ENCODE assay signal across 11 mouse cellular contexts in genomic region chr16:22121109-22121508, GRCm38 (mm10). TPM values are rescaled to one million over a fixed set of nuclear protein-coding genes. Genes with fewer than 3 reads are reported as not detected.
DNase-seq lines count a peak whose midpoint lies in the region; ATAC-seq and TF ChIP-seq lines count a peak whose summit lies in the region.
"Had no signal": no experiment of that assay in that cellular context is flagged by ENCODE, and none has a peak within 500 bp of the region (broad histone marks: within the 10 kb centered on the region; RNA-seq: fewer than 3 reads in every experiment).

No protein-coding gene starts in this region.

- no peaks in the 10 kb centered on the region for H3K36me3 ChIP-seq in liver, adult 2 months (ENCODE audit: control insufficient read depth, insufficient read depth, low read length)
- H3K36me3 ChIP-seq in liver, embryonic 11.5 days (ENCODE audit: control insufficient read depth, insufficient read depth, low read length), result no peaks in the 10 kb centered on the region
- no peaks in the 10 kb centered on the region for H3K36me3 ChIP-seq in heart, postnatal 0 days (replicated peaks; ENCODE audit: control insufficient read depth, insufficient read depth, low read length)

- H3K9ac ChIP-seq in liver, adult 2 months (ENCODE audit: low read depth, low read length), result no peak overlapping the region
- no peak overlapping the region for H3K9ac ChIP-seq in liver, embryonic 11.5 days (ENCODE audit: low read depth, low read length)
- H3K9ac ChIP-seq in heart, postnatal 0 days (replicated peaks; ENCODE audit: low read depth, low read length), result no peak overlapping the region
- H3K9ac ChIP-seq: forebrain, embryonic 12.5 days had no signal

- H3K4me1 ChIP-seq in liver, adult 2 months (ENCODE audit: control insufficient read depth, insufficient read depth, low read length), result no peaks in the 10 kb centered on the region
- H3K4me1 ChIP-seq in liver, embryonic 11.5 days (replicated peaks; ENCODE audit: control insufficient read depth, insufficient read depth, low read length), result peaks cover 3% of the 10 kb centered on the region; the same call in 1 of the 2 replicates
- peaks cover 72% of the 10 kb centered on the region for H3K4me1 ChIP-seq in bone marrow macrophage, adult 2 months (ENCODE audit: control insufficient read depth, insufficient read depth, low read length)
- peaks cover 45% of the 10 kb centered on the region for H3K4me1 ChIP-seq in heart, postnatal 0 days (ENCODE audit: control insufficient read depth, insufficient read depth)
- H3K4me1 ChIP-seq in olfactory bulb, adult 2 months (ENCODE audit: control insufficient read depth, insufficient read depth, low read length), result peaks cover 7% of the 10 kb centered on the region
- H3K4me1 ChIP-seq: hindbrain, embryonic 10.5 days had no signal

- no peaks in the 10 kb centered on the region for H3K9me3 ChIP-seq in liver, embryonic 11.5 days (ENCODE audit: control insufficient read depth, low read length)
- H3K9me3 ChIP-seq in heart, postnatal 0 days (replicated peaks; ENCODE audit: control insufficient read depth, low read length), result no peaks in the 10 kb centered on the region
- H3K9me3 ChIP-seq: forebrain, embryonic 12.5 days; hindbrain, embryonic 10.5 days had no signal

- TF ChIP-seq EP300 in heart, postnatal 0 days (IDR thresholded peaks at IDR 0.05; ENCODE audit: low read depth), result no peak

- no peaks in the 10 kb centered on the region for H3K27me3 ChIP-seq in liver, adult 2 months (ENCODE audit: control insufficient read depth, insufficient read depth, low read length)
- H3K27me3 ChIP-seq in liver, embryonic 11.5 days (replicated peaks; ENCODE audit: control insufficient read depth, insufficient read depth, low read length), result no peaks in the 10 kb centered on the region
- no peaks in the 10 kb centered on the region for H3K27me3 ChIP-seq in heart, postnatal 0 days (ENCODE audit: control insufficient read depth, insufficient read depth, low read length)
- H3K27me3 ChIP-seq: forebrain, embryonic 12.5 days had no signal

- WGBS in liver, adult 2 months, result 83% methylated on average over 8 of the region's 8 CpGs
- WGBS in liver, embryonic 11.5 days, result 47% methylated on average over 8 of the region's 8 CpGs
- WGBS in heart, postnatal 0 days, result 36% methylated on average over 8 of the region's 8 CpGs
- 40% methylated on average over 8 of the region's 8 CpGs for WGBS in olfactory bulb, adult 2 months

- peak; percentile 32 for DNase-seq in liver, adult 2 months (ENCODE audit: extremely low read depth, low read depth, low spot score)
- no peak for DNase-seq in liver, embryonic 11.5 days (ENCODE audit: low spot score)
- peak; percentile 76 for DNase-seq in heart, postnatal 0 days (ENCODE audit: low spot score)
- DNase-seq in cerebellum, adult 18-20 months, result no peak
- DNase-seq: kidney, postnatal 36 days; thymus, postnatal 25 days had no signal

- no peaks in the 10 kb centered on the region for H3K79me2 ChIP-seq in liver, adult 2 months (ENCODE audit: control insufficient read depth, insufficient read depth, low read length)

- TF ChIP-seq POLR2A in liver, adult 2 months (IDR thresholded peaks at IDR 0.05; ENCODE audit: extremely low read depth, insufficient read depth, low read length), result no peak
- TF ChIP-seq POLR2A in bone marrow macrophage, adult 2 months (IDR thresholded peaks at IDR 0.05; ENCODE audit: borderline replicate concordance, low read depth, low read length), result no peak
- no peak for TF ChIP-seq POLR2A in olfactory bulb, adult 2 months (IDR thresholded peaks at IDR 0.05; ENCODE audit: insufficient read depth, low read depth, low read length)

- H3K4me3 ChIP-seq in liver, adult 2 months (ENCODE audit: insufficient read depth, low read depth, low read length), result no peak overlapping the region
- no peak overlapping the region for H3K4me3 ChIP-seq in liver, embryonic 11.5 days (ENCODE audit: low read depth, low read length)
- H3K4me3 ChIP-seq in bone marrow macrophage, adult 2 months (ENCODE audit: insufficient read depth, low read length), result peak overlapping the region; percentile 40; the same call in 1 of the 2 replicates
- no peak overlapping the region for H3K4me3 ChIP-seq in heart, postnatal 0 days (ENCODE audit: low read depth, low read length)
- H3K4me3 ChIP-seq in olfactory bulb, adult 2 months (ENCODE audit: insufficient read depth, low read depth, low read length), result no peak overlapping the region
- H3K4me3 ChIP-seq: forebrain, embryonic 12.5 days; hindbrain, embryonic 10.5 days had no signal

- ATAC-seq in liver, embryonic 11.5 days (replicated peaks; ENCODE audit: low FRiP score), result no peak
- no peak for ATAC-seq in heart, postnatal 0 days (ENCODE audit: insufficient read depth, low read depth)
- ATAC-seq in granulocyte monocyte progenitor cell, adult 5-6 weeks (replicated peaks; ENCODE audit: poor library complexity, severe bottlenecking), result no peak

- no peak overlapping the region for H3K4me2 ChIP-seq in liver, embryonic 11.5 days
- no peak overlapping the region for H3K4me2 ChIP-seq in heart, postnatal 0 days (ENCODE audit: low read depth, low read length)
- H3K4me2 ChIP-seq: forebrain, embryonic 12.5 days had no signal

- no peak for TF ChIP-seq CTCF in liver, adult 2 months (IDR thresholded peaks at IDR 0.05; ENCODE audit: low read depth, low read length)
- TF ChIP-seq CTCF in bone marrow macrophage, adult 2 months (IDR thresholded peaks at IDR 0.05; ENCODE audit: low read depth, low read length), result no peak
- TF ChIP-seq CTCF in heart, postnatal 0 days (IDR thresholded peaks at IDR 0.05; ENCODE audit: low read depth), result no peak
- no peak for TF ChIP-seq CTCF in olfactory bulb, adult 2 months (IDR thresholded peaks at IDR 0.05; ENCODE audit: insufficient read depth, low read depth, low read length)

- H3K27ac ChIP-seq in liver, adult 2 months (replicated peaks; ENCODE audit: insufficient read depth, low read depth, low read length), result no peak overlapping the region
- no peak overlapping the region for H3K27ac ChIP-seq in liver, embryonic 11.5 days (ENCODE audit: low read depth, low read length)
- peak overlapping the region; percentile 70 for H3K27ac ChIP-seq in bone marrow macrophage, adult 2 months (ENCODE audit: insufficient read depth, low read depth, low read length)
- H3K27ac ChIP-seq in heart, postnatal 0 days (ENCODE audit: low read depth), result no peak overlapping the region
- H3K27ac ChIP-seq in olfactory bulb, adult 2 months (ENCODE audit: insufficient read depth, low read depth, low read length), result peak overlapping the region; percentile 12; the same call in 1 of the 2 replicates
- H3K27ac ChIP-seq: forebrain, embryonic 12.5 days; hindbrain, embryonic 10.5 days had no signal

RNA-seq across cellular contexts. Expression of gene Igf2bp2, which starts 42.0 kb away (rescaled TPM):
- total RNA-seq in liver, adult 2 months (2014; rRNA removed), result 0.27 and 0.37 TPM in 2 replicates
- 0.22 and 0.81 TPM in 2 replicates for polyA plus RNA-seq in liver, adult 2 months (2012; rRNA removed)
- polyA plus RNA-seq in liver, embryonic 11.5 days (2014; fragmentation: Nextera tagmentation; extraction: Ambion mirVana), result 75.1 and 77.1 TPM in 2 replicates
- polyA plus RNA-seq in bone marrow macrophage, adult 2 months (2012; ENCODE audit: insufficient read depth, insufficient read length, missing spikeins), result 8.3 and 10.7 TPM in 2 replicates
- total RNA-seq in heart, postnatal 0 days (2014; rRNA removed; ENCODE audit: low replicate concordance), result 26.3 and 48.1 TPM in 2 replicates
- 12.9 and 14.1 TPM in 2 replicates for polyA plus RNA-seq in heart, postnatal 0 days (2015; fragmentation: Nextera tagmentation; extraction: Ambion mirVana)
- polyA plus RNA-seq in olfactory bulb, adult 2 months (2012; ENCODE audit: insufficient read depth, insufficient read length, low replicate concordance, missing spikeins), result not detected in 2 replicates
- total RNA-seq in granulocyte monocyte progenitor cell, adult 5-6 weeks (2014; fragmentation: Nextera tagmentation), result 2.4 and 3.2 TPM in 2 replicates
- total RNA-seq in granulocyte monocyte progenitor cell, adult 5-6 weeks (2017), result 1.6 and 3.2 TPM in 2 replicates

Comparison
In these comparisons a context has a peak if more than half of its experiments do, and no peak if none do; other contexts are left out.
1. DNase-seq: peak in liver, adult 2 months (single experiment) and heart, postnatal 0 days (single experiment); none in liver, embryonic 11.5 days (single experiment) and cerebellum, adult 18-20 months (0 of 2).
2. H3K27ac ChIP-seq: peak in bone marrow macrophage, adult 2 months (single experiment) and olfactory bulb, adult 2 months (single experiment); none in liver, adult 2 months (single experiment), liver, embryonic 11.5 days (single experiment) and heart, postnatal 0 days (single experiment).